Mouse (Mus musculus): ENCODE results near the gene Uqcc2. TPM values are rescaled to one million over a fixed set of nuclear protein-coding genes. Genes with fewer than 3 reads are reported as not detected.
A peak's percentile ranks its signal among the peaks of the same experiment; 100 is the strongest.

The Uqcc2 gene
- total and polyA plus RNA-seq, 3 experiments = 126 to 240 (median 198) TPM

- H3K79me2 ChIP-seq (replicated peaks; ENCODE audit: control insufficient read depth, extremely low read depth, insufficient read depth, poor library complexity, severe bottlenecking) = no peaks in the 10 kb centered on the region
- in situ Hi-C loops (cut with MboI; ENCODE audit: low pct_ligation_motif_present, low pct_unique_long_range_greater_than_20kb, low sequenced_read_pairs) = no loop called here
- peaks cover 28 to 40% of the 10 kb centered on the region in 2 experiments for H3K36me3 ChIP-seq (replicated peaks in 1 of 2; ENCODE audit: control insufficient read depth in 1 of 2, insufficient read depth in 1 of 2, low read length in 1 of 2)
- DNase-seq (ENCODE audit: extremely low read depth) = no peak
- H3K9ac ChIP-seq (ENCODE audit: insufficient read depth, low read depth) = no peak overlapping the region
- H3K27ac ChIP-seq (ENCODE audit: insufficient read depth, low read depth) = no peak overlapping the region
- TF ChIP-seq MYC (IDR thresholded peaks at IDR 0.05; ENCODE audit: low read depth, low read length) (no peak), POLR2AphosphoS2 (IDR thresholded peaks at IDR 0.05; ENCODE audit: low read depth, low read length) (peak; percentile 63; the same call in 1 of the 2 replicates), ETS1 (conservative IDR thresholded peaks at IDR 0.05; ENCODE audit: low read depth, low read length) (no peak), E2F4 (IDR thresholded peaks at IDR 0.05; ENCODE audit: insufficient replicate concordance, low read depth, low read length) (no peak), ZNF384 (IDR thresholded peaks at IDR 0.05; ENCODE audit: low read depth, low read length) (no peak), MXI1 (IDR thresholded peaks at IDR 0.05; ENCODE audit: low read depth, low read length) (no peak)
- H3K4me3 ChIP-seq (replicated peaks in 1 of 3; ENCODE audit: low read depth in 2 of 3, low read length in 2 of 3, poor library complexity in 1 of 3) = no peak overlapping the region
- peaks cover 0 to 5% of the 10 kb centered on the region in 2 experiments; a peak in 2 of 4 replicates for H3K4me1 ChIP-seq (ENCODE audit: control insufficient read depth in 1 of 2, insufficient read depth in 2 of 2)
- dilution Hi-C loops (cut with MboI; ENCODE audit: extremely low pct_ligation_motif_present, extremely low pct_unique_long_range_greater_than_20kb, low sequenced_read_pairs) = no loop called here
- H3K27me3 ChIP-seq (replicated peaks) = no peaks in the 10 kb centered on the region
- H3K4me2 ChIP-seq (ENCODE audit: insufficient read depth, low read depth, poor library complexity, severe bottlenecking) = no peak overlapping the region
- no peaks in the 10 kb centered on the region for H3K9me3 ChIP-seq (replicated peaks; ENCODE audit: low read length)
These were observed 8.3 kb upstream of the Uqcc2 start for GRCm38 (mm10) chr17:27141971-27142450.

- H3K9me3 ChIP-seq (replicated peaks; ENCODE audit: low read length) = no peaks in the 10 kb centered on the region
- peaks cover 0 to 5% of the 10 kb centered on the region in 2 experiments; a peak in 2 of 4 replicates for H3K4me1 ChIP-seq (ENCODE audit: control insufficient read depth in 1 of 2, insufficient read depth in 2 of 2)
- no peak overlapping the region for H3K4me3 ChIP-seq (replicated peaks in 1 of 3; ENCODE audit: low read depth in 2 of 3, low read length in 2 of 3, poor library complexity in 1 of 3)
- in situ Hi-C loops (cut with MboI; ENCODE audit: low pct_ligation_motif_present, low pct_unique_long_range_greater_than_20kb, low sequenced_read_pairs) = no loop called here
- no peaks in the 10 kb centered on the region for H3K79me2 ChIP-seq (replicated peaks; ENCODE audit: control insufficient read depth, extremely low read depth, insufficient read depth, poor library complexity, severe bottlenecking)
- dilution Hi-C loops (cut with MboI; ENCODE audit: extremely low pct_ligation_motif_present, extremely low pct_unique_long_range_greater_than_20kb, low sequenced_read_pairs) = no loop called here
- H3K9ac ChIP-seq (ENCODE audit: insufficient read depth, low read depth) = no peak overlapping the region
- no peak overlapping the region for H3K27ac ChIP-seq (ENCODE audit: insufficient read depth, low read depth)
- TF ChIP-seq RCOR1 (conservative IDR thresholded peaks at IDR 0.05; ENCODE audit: low read depth, low read length) (no peak), NRF1 (IDR thresholded peaks at IDR 0.05; ENCODE audit: low read depth, low read length) (no peak), CHD1 (IDR thresholded peaks at IDR 0.05; ENCODE audit: low read depth, low read length) (no peak), EP300 (IDR thresholded peaks at IDR 0.05; ENCODE audit: low read length) (no peak), MAZ (IDR thresholded peaks at IDR 0.05; ENCODE audit: low read depth, low read length) (no peak), POLR2AphosphoS2 (IDR thresholded peaks at IDR 0.05; ENCODE audit: low read depth, low read length) (no peak), JUN (IDR thresholded peaks at IDR 0.05; ENCODE audit: insufficient read depth, low read depth, low read length) (no peak), TBP (conservative IDR thresholded peaks at IDR 0.05; ENCODE audit: low read depth, low read length) (no peak), USF2 (conservative IDR thresholded peaks at IDR 0.05; ENCODE audit: low read depth, low read length) (no peak), PAX5 (IDR thresholded peaks at IDR 0.05; ENCODE audit: low read length) (no peak)
- H3K4me2 ChIP-seq (ENCODE audit: insufficient read depth, low read depth, poor library complexity, severe bottlenecking) = no peak overlapping the region
- H3K36me3 ChIP-seq (replicated peaks in 1 of 2; ENCODE audit: control insufficient read depth in 1 of 2, insufficient read depth in 1 of 2, low read length in 1 of 2) = peaks cover 11 to 23% of the 10 kb centered on the region in 2 experiments
- no peak for DNase-seq (ENCODE audit: extremely low read depth)
- peaks cover 3% of the 10 kb centered on the region for H3K27me3 ChIP-seq (replicated peaks)
These were observed 6.5 kb upstream of the Uqcc2 start for GRCm38 (mm10) chr17:27140262-27140661.

Measured in CH12.LX (cell line).